ENCODE assay signal across 22 mouse cellular contexts in genomic region chr2:163493031-163493430, GRCm38 (mm10). TPM values are rescaled to one million over a fixed set of nuclear protein-coding genes. Genes with fewer than 3 reads are reported as not detected.
DNase-seq lines count a peak whose midpoint lies in the region; ATAC-seq lines count a peak whose summit lies in the region.
"Had no signal": no experiment of that assay in that cellular context is flagged by ENCODE, and none has a peak within 500 bp of the region (broad histone marks: within the 10 kb centered on the region; RNA-seq: fewer than 3 reads in every experiment).

No protein-coding gene starts in this region.

- H3K27ac ChIP-seq in hindbrain, embryonic 13.5 days = no peak overlapping the region
- no peak overlapping the region for H3K27ac ChIP-seq in hindbrain, embryonic 11.5 days (ENCODE audit: low read depth, low read length)
- no peak overlapping the region for H3K27ac ChIP-seq in midbrain, embryonic 11.5 days (ENCODE audit: low read depth, low read length)
- no peak overlapping the region for H3K27ac ChIP-seq in midbrain, embryonic 14.5 days (replicated peaks; ENCODE audit: low read depth, low read length)
- H3K27ac ChIP-seq: embryonic facial prominence, embryonic 13.5 days; forebrain, embryonic 13.5 days; gastrocnemius, adult 2 months; heart, embryonic 13.5 days; hindbrain, embryonic 15.5 days had no signal

- no peaks in the 10 kb centered on the region for H3K36me3 ChIP-seq in hindbrain, embryonic 13.5 days
- no peaks in the 10 kb centered on the region for H3K36me3 ChIP-seq in hindbrain, embryonic 11.5 days (ENCODE audit: control insufficient read depth, insufficient read depth, low read length)
- H3K36me3 ChIP-seq in midbrain, embryonic 11.5 days (ENCODE audit: control insufficient read depth, insufficient read depth, low read length) = no peaks in the 10 kb centered on the region
- no peaks in the 10 kb centered on the region for H3K36me3 ChIP-seq in midbrain, embryonic 14.5 days (ENCODE audit: control insufficient read depth, insufficient read depth, low read length)
- H3K36me3 ChIP-seq: embryonic facial prominence, embryonic 13.5 days; heart, embryonic 13.5 days; hindbrain, embryonic 15.5 days had no signal

- no peak for ATAC-seq in hindbrain, embryonic 13.5 days (ENCODE audit: low FRiP score)
- ATAC-seq in hindbrain, embryonic 11.5 days (ENCODE audit: low FRiP score) = no peak
- no peak for ATAC-seq in midbrain, embryonic 11.5 days (ENCODE audit: low FRiP score)
- no peak for ATAC-seq in midbrain, embryonic 14.5 days (ENCODE audit: low FRiP score, low TSS enrichment)
- ATAC-seq: forebrain, embryonic 13.5 days; intestine, embryonic 16.5 days had no signal

- H3K27me3 ChIP-seq in hindbrain, embryonic 13.5 days = no peaks in the 10 kb centered on the region
- no peaks in the 10 kb centered on the region for H3K27me3 ChIP-seq in hindbrain, embryonic 11.5 days (ENCODE audit: control insufficient read depth, insufficient read depth, low read length)
- no peaks in the 10 kb centered on the region for H3K27me3 ChIP-seq in midbrain, embryonic 11.5 days (ENCODE audit: control insufficient read depth, insufficient read depth, low read length)
- H3K27me3 ChIP-seq in midbrain, embryonic 14.5 days (ENCODE audit: control insufficient read depth, insufficient read depth, low read length) = no peaks in the 10 kb centered on the region
- H3K27me3 ChIP-seq: hindbrain, embryonic 15.5 days had no signal

- H3K9me3 ChIP-seq in hindbrain, embryonic 13.5 days = no peaks in the 10 kb centered on the region
- H3K9me3 ChIP-seq in hindbrain, embryonic 11.5 days (ENCODE audit: control insufficient read depth, low read length) = no peaks in the 10 kb centered on the region
- H3K9me3 ChIP-seq in midbrain, embryonic 11.5 days (ENCODE audit: control insufficient read depth, low read length) = no peaks in the 10 kb centered on the region
- no peaks in the 10 kb centered on the region for H3K9me3 ChIP-seq in midbrain, embryonic 14.5 days (ENCODE audit: control insufficient read depth, low read length)
- H3K9me3 ChIP-seq: embryonic facial prominence, embryonic 13.5 days; forebrain, embryonic 13.5 days; heart, embryonic 13.5 days; hindbrain, embryonic 15.5 days had no signal

- no peak overlapping the region for H3K4me3 ChIP-seq in hindbrain, embryonic 13.5 days
- no peak overlapping the region for H3K4me3 ChIP-seq in hindbrain, embryonic 11.5 days (ENCODE audit: low read depth, low read length)
- H3K4me3 ChIP-seq in midbrain, embryonic 11.5 days (ENCODE audit: low read depth, low read length) = no peak overlapping the region
- no peak overlapping the region for H3K4me3 ChIP-seq in midbrain, embryonic 14.5 days (replicated peaks; ENCODE audit: low read depth, low read length)
- H3K4me3 ChIP-seq: embryonic facial prominence, embryonic 13.5 days; forebrain, embryonic 13.5 days; gastrocnemius, adult 2 months; heart, embryonic 13.5 days; hindbrain, embryonic 15.5 days had no signal

- WGBS in hindbrain, embryonic 13.5 days = 15% methylated on average over 5 of the region's 5 CpGs
- WGBS in hindbrain, embryonic 11.5 days = 21% methylated on average over 5 of the region's 5 CpGs
- 17% methylated on average over 5 of the region's 5 CpGs for WGBS in midbrain, embryonic 11.5 days
- WGBS in midbrain, embryonic 14.5 days = 8% methylated on average over 5 of the region's 5 CpGs

- H3K4me2 ChIP-seq in hindbrain, embryonic 13.5 days = no peak overlapping the region
- H3K4me2 ChIP-seq in hindbrain, embryonic 11.5 days (replicated peaks; ENCODE audit: low read depth, low read length) = no peak overlapping the region
- no peak overlapping the region for H3K4me2 ChIP-seq in midbrain, embryonic 11.5 days
- H3K4me2 ChIP-seq in midbrain, embryonic 14.5 days (ENCODE audit: low read length) = no peak overlapping the region
- H3K4me2 ChIP-seq: embryonic facial prominence, embryonic 13.5 days; forebrain, embryonic 13.5 days; heart, embryonic 13.5 days; hindbrain, embryonic 15.5 days had no signal

- no peak for DNase-seq in hindbrain, embryonic 11.5 days (ENCODE audit: low spot score)
- peak; percentile 80 for DNase-seq in midbrain, embryonic 11.5 days (ENCODE audit: low spot score, missing footprints)
- DNase-seq in midbrain, embryonic 14.5 days = no peak
- DNase-seq in R1 (ENCODE audit: low read depth, low spot score) = peak; percentile 70
- no peak for DNase-seq in ovary, postnatal 36 days (ENCODE audit: low spot score)
- no peak for DNase-seq in heart, adult 18-20 months
- DNase-seq: adrenal gland, postnatal 14 days; cerebellum, adult 11-12 months; cerebellum, adult 9-10 months; cerebellum, postnatal 25 days; gastrocnemius, adult 2 months; gastrocnemius, postnatal 25 days; heart, postnatal 36 days had no signal

- H3K9ac ChIP-seq in hindbrain, embryonic 13.5 days = 0 out of 2 replicates have a peak overlapping the region, but pooled peaks have one; percentile 29
- H3K9ac ChIP-seq in hindbrain, embryonic 11.5 days (ENCODE audit: low read depth, low read length) = no peak overlapping the region
- H3K9ac ChIP-seq in midbrain, embryonic 11.5 days (ENCODE audit: low read length) = no peak overlapping the region
- H3K9ac ChIP-seq in midbrain, embryonic 14.5 days (replicated peaks; ENCODE audit: low read length) = no peak overlapping the region
- H3K9ac ChIP-seq: embryonic facial prominence, embryonic 13.5 days; forebrain, embryonic 13.5 days; heart, embryonic 13.5 days; hindbrain, embryonic 15.5 days had no signal

- H3K4me1 ChIP-seq in hindbrain, embryonic 13.5 days (replicated peaks) = peaks cover 14% of the 10 kb centered on the region; the same call in 1 of the 2 replicates
- H3K4me1 ChIP-seq in hindbrain, embryonic 11.5 days (replicated peaks; ENCODE audit: control insufficient read depth, insufficient read depth, low read length) = no peaks in the 10 kb centered on the region
- no peaks in the 10 kb centered on the region for H3K4me1 ChIP-seq in midbrain, embryonic 11.5 days (ENCODE audit: control insufficient read depth, insufficient read depth, low read length)
- no peaks in the 10 kb centered on the region for H3K4me1 ChIP-seq in midbrain, embryonic 14.5 days (ENCODE audit: control insufficient read depth, insufficient read depth, low read length)
- H3K4me1 ChIP-seq: embryonic facial prominence, embryonic 13.5 days; forebrain, embryonic 13.5 days had no signal

RNA-seq across cellular contexts. Expression of gene R3hdml, which starts 0.9 kb away (rescaled TPM):
- not detected in 2 replicates for polyA plus RNA-seq in hindbrain, embryonic 13.5 days (2015; fragmentation: Nextera tagmentation; extraction: Ambion mirVana)
- polyA plus RNA-seq in hindbrain, embryonic 11.5 days (2014; fragmentation: Nextera tagmentation; extraction: Ambion mirVana) = 0.15 TPM in 1 of 2 replicates, not detected in the other
- not detected in 2 replicates for polyA plus RNA-seq in midbrain, embryonic 11.5 days (2014; fragmentation: Nextera tagmentation; extraction: Ambion mirVana)
- polyA plus RNA-seq in midbrain, embryonic 14.5 days (2014; fragmentation: Nextera tagmentation; extraction: Ambion mirVana) = not detected in 2 replicates
- not detected for total RNA-seq in heart, adult 18-20 months (2021)
- total RNA-seq: adrenal gland, adult 18-20 months; adrenal gland, postnatal 14 days; gastrocnemius, adult 2 months; gastrocnemius, postnatal 25 days; granulocyte monocyte progenitor cell, adult 5-6 weeks; heart, postnatal 36 days had no signal
- polyA plus RNA-seq: embryonic facial prominence, embryonic 13.5 days; forebrain, embryonic 13.5 days; heart, embryonic 13.5 days; heart, postnatal 0 days had no signal

RNA-seq across cellular contexts. Expression of gene Hnf4a, which starts 13.6 kb away (rescaled TPM):
- polyA plus RNA-seq in hindbrain, embryonic 13.5 days (2015; fragmentation: Nextera tagmentation; extraction: Ambion mirVana) = 0.09 TPM in 1 of 2 replicates, not detected in the other
- not detected in 2 replicates for polyA plus RNA-seq in hindbrain, embryonic 11.5 days (2014; fragmentation: Nextera tagmentation; extraction: Ambion mirVana)
- not detected in 2 replicates for polyA plus RNA-seq in midbrain, embryonic 11.5 days (2014; fragmentation: Nextera tagmentation; extraction: Ambion mirVana)
- not detected in 2 replicates for polyA plus RNA-seq in midbrain, embryonic 14.5 days (2014; fragmentation: Nextera tagmentation; extraction: Ambion mirVana)
- total RNA-seq in heart, adult 18-20 months (2021) = not detected
- total RNA-seq: gastrocnemius, adult 2 months; gastrocnemius, postnatal 25 days; heart, postnatal 36 days had no signal
- polyA plus RNA-seq: embryonic facial prominence, embryonic 13.5 days; forebrain, embryonic 13.5 days; heart, postnatal 0 days had no signal

RNA-seq across cellular contexts. Expression of gene Fitm2, which starts 20.6 kb away (rescaled TPM):
- 14.0 and 14.1 TPM in 2 replicates for polyA plus RNA-seq in hindbrain, embryonic 13.5 days (2015; fragmentation: Nextera tagmentation; extraction: Ambion mirVana)
- polyA plus RNA-seq in hindbrain, embryonic 11.5 days (2014; fragmentation: Nextera tagmentation; extraction: Ambion mirVana) = 8.0 and 9.0 TPM in 2 replicates
- 9.3 and 9.6 TPM in 2 replicates for polyA plus RNA-seq in midbrain, embryonic 11.5 days (2014; fragmentation: Nextera tagmentation; extraction: Ambion mirVana)
- polyA plus RNA-seq in midbrain, embryonic 14.5 days (2014; fragmentation: Nextera tagmentation; extraction: Ambion mirVana) = 13.0 and 13.6 TPM in 2 replicates
- 100 to 1,000 TPM; 203 to 216 TPM for total RNA-seq in heart, adult 18-20 months (2021)

RNA-seq across cellular contexts. Expression of gene Gdap1l1, which starts 54.8 kb away (rescaled TPM):
- 121 and 129 TPM in 2 replicates for polyA plus RNA-seq in hindbrain, embryonic 13.5 days (2015; fragmentation: Nextera tagmentation; extraction: Ambion mirVana)
- polyA plus RNA-seq in hindbrain, embryonic 11.5 days (2014; fragmentation: Nextera tagmentation; extraction: Ambion mirVana) = 47.4 and 52.9 TPM in 2 replicates
- polyA plus RNA-seq in midbrain, embryonic 11.5 days (2014; fragmentation: Nextera tagmentation; extraction: Ambion mirVana) = 42.8 and 42.9 TPM in 2 replicates
- polyA plus RNA-seq in midbrain, embryonic 14.5 days (2014; fragmentation: Nextera tagmentation; extraction: Ambion mirVana) = 135 and 150 TPM in 2 replicates
- not detected for total RNA-seq in heart, adult 18-20 months (2021)
- total RNA-seq: gastrocnemius, adult 2 months; gastrocnemius, postnatal 25 days; granulocyte monocyte progenitor cell, adult 5-6 weeks; heart, postnatal 36 days had no signal
- polyA plus RNA-seq: heart, postnatal 0 days had no signal

Comparison
In these comparisons a context has a peak if more than half of its experiments do, and no peak if none do; other contexts are left out.
1. DNase-seq: peak in midbrain, embryonic 11.5 days (single experiment) and R1 (single experiment); none in hindbrain, embryonic 11.5 days (single experiment), midbrain, embryonic 14.5 days (single experiment), ovary, postnatal 36 days (single experiment) and heart, adult 18-20 months (0 of 2).